Mouse (Mus musculus): ENCODE data around the gene Syde2. TPM values are rescaled to one million over a fixed set of nuclear protein-coding genes. Genes with fewer than 3 reads are reported as not detected.

Gene Syde2
- polyA plus RNA-seq, 1 experiment from 2014 or later = 0.52 TPM

- no peak overlapping the region for H3K4me2 ChIP-seq (replicated peaks)
- H3K27ac ChIP-seq = no peak overlapping the region
- H3K4me3 ChIP-seq (replicated peaks) = no peak overlapping the region
- no peak overlapping the region for H3K9ac ChIP-seq (replicated peaks)
- no peaks in the 10 kb centered on the region for H3K4me1 ChIP-seq (replicated peaks)
- no peak for ATAC-seq
- peaks cover 13% of the 10 kb centered on the region for H3K9me3 ChIP-seq
- no peaks in the 10 kb centered on the region for H3K36me3 ChIP-seq
- WGBS = 44% methylated on average over 10 of the region's 10 CpGs
- no peaks in the 10 kb centered on the region; the same call in 1 of the 2 replicates for H3K27me3 ChIP-seq
These were observed 16.2 kb upstream of the Syde2 start for GRCm38 (mm10) chr3:145971501-145971900.

DNA sequence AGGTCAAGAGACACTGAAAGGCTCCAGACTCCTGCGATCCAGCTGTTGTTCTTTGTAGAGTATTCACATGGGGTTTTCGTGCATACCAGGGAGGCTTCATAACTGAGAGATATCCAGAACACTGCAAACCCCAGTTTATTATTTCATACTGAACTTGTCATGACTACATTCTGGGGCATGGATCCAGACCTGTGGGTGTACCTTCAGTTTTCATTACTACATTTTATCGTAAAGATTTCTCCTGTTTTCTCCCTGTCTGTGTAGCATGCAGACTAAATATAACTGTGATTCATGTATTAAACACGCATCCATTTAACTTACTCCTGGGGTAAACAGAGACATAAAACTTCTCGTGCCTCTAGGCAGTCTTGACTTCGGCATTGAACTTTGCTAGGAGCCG, 12.7 kb upstream of the Syde2 start:
- no peak overlapping the region for H3K27ac ChIP-seq
- no peaks in the 10 kb centered on the region for H3K4me1 ChIP-seq (replicated peaks)
- no peaks in the 10 kb centered on the region for H3K36me3 ChIP-seq
- H3K4me2 ChIP-seq (replicated peaks) = no peak overlapping the region
- H3K4me3 ChIP-seq (replicated peaks) = no peak overlapping the region
- H3K9ac ChIP-seq (replicated peaks) = no peak overlapping the region
- no peaks in the 10 kb centered on the region for H3K27me3 ChIP-seq
- no peak for ATAC-seq
- WGBS = 92% methylated on average over 7 of the region's 7 CpGs
- peaks cover 13% of the 10 kb centered on the region for H3K9me3 ChIP-seq

GRCm38 (mm10) chr3:145985333-145985925, 2.2 kb upstream of the Syde2 start:
- H3K27me3 ChIP-seq = peaks cover 47% of the 10 kb centered on the region
- no peak for ATAC-seq
- H3K27ac ChIP-seq = no peak overlapping the region
- H3K9me3 ChIP-seq = no peaks in the 10 kb centered on the region
- peaks cover 19% of the 10 kb centered on the region for H3K4me1 ChIP-seq (replicated peaks)
- H3K4me2 ChIP-seq (replicated peaks) = no peak overlapping the region
- 93% methylated on average over 7 of the region's 7 CpGs for WGBS
- H3K36me3 ChIP-seq = no peaks in the 10 kb centered on the region
- no peak overlapping the region for H3K9ac ChIP-seq (replicated peaks)
- H3K4me3 ChIP-seq (replicated peaks) = no peak overlapping the region

DNA sequence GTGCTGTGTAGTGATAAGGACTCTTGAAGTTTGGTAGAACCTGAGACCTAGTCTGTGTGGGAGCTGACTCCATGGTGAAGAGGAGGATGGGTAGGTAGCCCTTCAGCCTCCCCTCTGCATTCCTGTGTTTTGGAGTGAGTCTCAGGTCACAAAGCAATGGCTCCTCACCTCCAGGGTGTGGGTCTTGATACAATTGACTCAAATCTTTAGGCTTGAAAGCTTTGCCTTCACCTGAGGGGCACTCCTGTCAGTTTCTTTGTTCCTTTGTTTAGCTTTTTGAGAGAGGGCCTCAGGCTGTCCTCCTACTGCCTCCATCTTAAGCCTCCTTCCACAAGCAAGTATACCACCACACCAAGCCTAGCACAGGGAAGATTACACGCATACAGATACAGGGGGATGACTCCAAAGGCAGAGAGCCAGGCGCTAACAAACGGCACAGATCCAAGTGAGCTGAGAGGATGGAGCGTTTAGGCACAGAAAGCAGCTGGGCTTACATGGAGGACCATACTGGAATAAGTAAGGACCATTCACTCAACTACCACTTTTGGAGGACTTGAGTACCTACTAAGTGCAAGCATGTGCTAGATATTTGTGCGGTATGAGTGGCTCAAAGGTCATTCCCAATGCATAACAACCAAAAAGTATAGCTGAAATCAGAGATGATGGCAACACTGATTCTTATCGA, 1.2 kb upstream of the Syde2 start:
- Histone ChIP-seq H3K9ac (replicated peaks) (no peak overlapping the region), H3K4me2 (replicated peaks) (peak overlapping the region; percentile 85; the same call in 1 of the 2 replicates), H3K27ac (no peak overlapping the region), H3K27me3 (peaks cover 47% of the 10 kb centered on the region), H3K4me3 (replicated peaks) (peak overlapping the region; percentile 65; the same call in 1 of the 2 replicates), H3K9me3 (no peaks in the 10 kb centered on the region), H3K36me3 (no peaks in the 10 kb centered on the region), H3K4me1 (replicated peaks) (peaks cover 19% of the 10 kb centered on the region)
- no peak for ATAC-seq
- 62% methylated on average over 6 of the region's 6 CpGs for WGBS

DNA sequence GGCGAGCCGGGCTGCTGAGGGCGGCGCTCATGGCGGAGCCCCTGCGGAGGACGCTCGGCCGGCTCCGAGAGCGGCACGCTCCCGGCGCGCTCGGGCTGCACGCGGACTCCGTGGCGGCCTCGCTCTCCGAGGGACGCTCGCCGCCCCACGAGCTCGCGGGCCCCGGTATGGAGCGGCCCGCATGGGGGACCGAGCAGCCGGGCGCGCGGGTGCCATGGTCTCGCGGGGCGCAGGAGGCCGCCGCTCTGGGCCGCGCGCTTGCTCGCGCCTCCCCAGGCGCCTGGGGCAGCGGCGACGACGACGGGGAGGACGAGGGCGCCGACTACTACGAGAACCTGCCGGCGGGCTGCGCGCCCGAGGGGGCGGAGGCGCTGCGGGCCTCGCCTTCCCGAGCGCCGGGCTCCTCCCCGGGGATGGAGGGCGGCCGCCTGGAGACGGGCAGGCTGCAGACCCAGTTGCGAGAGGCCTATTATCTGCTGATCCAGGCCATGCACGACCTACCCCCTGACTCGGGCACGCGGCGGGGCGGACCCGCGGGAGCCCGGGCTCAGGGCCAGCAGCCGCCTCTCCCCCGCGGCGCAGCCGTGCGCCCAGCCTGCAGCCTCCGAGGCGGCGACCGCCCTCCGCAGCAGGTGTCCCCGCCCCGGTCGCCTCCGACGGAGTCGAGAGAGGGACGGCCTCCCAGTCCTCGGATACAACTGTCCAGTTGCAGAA, 457 bp downstream of the Syde2 start:
- peak overlapping the region; percentile 14; the same call in 1 of the 2 replicates for H3K27ac ChIP-seq
- ATAC-seq = peak; percentile 81
- under 1% methylated on average over 66 of the region's 101 CpGs for WGBS

DNA sequence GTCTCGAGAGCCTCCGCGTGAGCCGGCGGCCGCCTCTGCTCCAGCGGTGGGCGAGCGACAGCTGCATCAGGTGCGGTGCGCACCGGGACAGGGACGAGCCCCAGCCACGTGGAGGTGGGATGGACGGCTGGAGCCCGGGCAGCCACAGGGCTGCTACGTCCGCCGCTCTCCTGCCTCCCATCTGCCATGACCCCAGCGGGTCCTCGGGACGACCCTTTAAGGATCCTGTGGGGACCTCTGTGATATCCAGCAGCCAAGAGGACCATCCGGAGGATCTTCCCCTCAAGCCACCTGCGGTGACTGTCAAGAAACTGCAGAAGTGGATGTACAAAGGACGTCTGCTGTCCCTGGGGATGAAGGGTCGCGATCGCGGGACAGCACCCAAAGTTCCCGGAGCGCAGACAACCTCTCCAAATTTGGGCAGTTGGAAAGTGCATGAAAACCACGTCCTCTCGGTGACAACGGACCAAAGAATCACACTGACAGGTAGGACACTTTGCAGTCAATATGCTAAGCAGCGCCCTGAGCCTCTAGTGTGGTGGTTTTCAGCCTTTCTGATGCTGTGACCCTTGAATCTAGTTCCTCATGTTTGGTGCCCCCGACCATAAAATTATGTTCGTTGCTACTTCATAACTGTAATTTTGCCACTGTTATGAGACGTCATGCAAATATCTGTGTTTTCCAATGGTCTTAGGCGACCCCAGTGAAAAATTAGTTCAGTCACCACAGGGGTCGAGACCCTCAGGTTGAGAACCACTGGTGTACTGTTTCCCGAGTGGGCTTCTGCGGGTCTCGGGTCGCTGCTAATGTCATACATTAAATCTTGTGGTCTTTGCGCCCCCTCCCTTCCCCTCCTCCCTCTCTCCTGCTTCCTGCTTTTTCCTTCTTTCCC, 1.3 kb downstream of the Syde2 start:
- Histone ChIP-seq H3K4me3 (replicated peaks) (peak overlapping the region; percentile 65), H3K27me3 (peaks cover 43% of the 10 kb centered on the region), H3K36me3 (no peaks in the 10 kb centered on the region), H3K27ac (no peak overlapping the region), H3K4me2 (replicated peaks) (peak overlapping the region; percentile 85), H3K9ac (replicated peaks) (peak overlapping the region; percentile 70; the same call in 1 of the 2 replicates), H3K4me1 (replicated peaks) (peaks cover 19% of the 10 kb centered on the region), H3K9me3 (no peaks in the 10 kb centered on the region)
- under 1% methylated on average over 45 of the region's 45 CpGs for WGBS
- ATAC-seq = peak; percentile 68; the same call in 1 of the 2 replicates

More for the DNA sequence above, 457 bp downstream of the Syde2 start:
- H3K4me3 ChIP-seq (replicated peaks) = peak overlapping the region; percentile 65
- H3K27me3 ChIP-seq = peaks cover 46% of the 10 kb centered on the region
- H3K9me3 ChIP-seq = no peaks in the 10 kb centered on the region
- H3K4me1 ChIP-seq (replicated peaks) = peaks cover 19% of the 10 kb centered on the region
- H3K9ac ChIP-seq (replicated peaks) = peak overlapping the region; percentile 70
- no peaks in the 10 kb centered on the region for H3K36me3 ChIP-seq
- peak overlapping the region; percentile 85 for H3K4me2 ChIP-seq (replicated peaks)

GRCm38 (mm10) chr3:145989576-145990081, 2.0 kb downstream of the Syde2 start:
- H3K36me3 ChIP-seq = no peaks in the 10 kb centered on the region
- no peak for ATAC-seq
- peak overlapping the region; percentile 85 for H3K4me2 ChIP-seq (replicated peaks)
- H3K27me3 ChIP-seq = peaks cover 41% of the 10 kb centered on the region
- peak overlapping the region; percentile 65 for H3K4me3 ChIP-seq (replicated peaks)
- H3K4me1 ChIP-seq (replicated peaks) = peaks cover 19% of the 10 kb centered on the region
- no peak overlapping the region for H3K27ac ChIP-seq
- WGBS = 3% methylated on average over 11 of the region's 11 CpGs
- H3K9ac ChIP-seq (replicated peaks) = no peak overlapping the region
- no peaks in the 10 kb centered on the region for H3K9me3 ChIP-seq

GRCm38 (mm10) chr3:145991130-145991529, 3.5 kb downstream of the Syde2 start:
- Histone ChIP-seq H3K4me2 (replicated peaks) (no peak overlapping the region), H3K9ac (replicated peaks) (no peak overlapping the region), H3K9me3 (no peaks in the 10 kb centered on the region), H3K27me3 (peaks cover 32% of the 10 kb centered on the region), H3K4me3 (replicated peaks) (no peak overlapping the region), H3K27ac (no peak overlapping the region), H3K4me1 (replicated peaks) (peaks cover 19% of the 10 kb centered on the region), H3K36me3 (no peaks in the 10 kb centered on the region)
- no peak for ATAC-seq
- 90% methylated on average over 13 of the region's 13 CpGs for WGBS

- no peaks in the 10 kb centered on the region for H3K36me3 ChIP-seq
- 90% methylated on average over 10 of the region's 10 CpGs for WGBS
- ATAC-seq = no peak
These were observed 4.5 kb downstream of the Syde2 start for GRCm38 (mm10) chr3:145991976-145992730.

GRCm38 (mm10) chr3:145992796-145993195, 5.1 kb downstream of the Syde2 start:
- Histone ChIP-seq H3K9me3 (no peaks in the 10 kb centered on the region), H3K27me3 (peaks cover 19% of the 10 kb centered on the region), H3K4me1 (replicated peaks) (peaks cover 19% of the 10 kb centered on the region), H3K4me3 (replicated peaks) (no peak overlapping the region), H3K27ac (no peak overlapping the region), H3K36me3 (no peaks in the 10 kb centered on the region), H3K9ac (replicated peaks) (no peak overlapping the region), H3K4me2 (replicated peaks) (no peak overlapping the region)
- 91% methylated on average over 10 of the region's 10 CpGs for WGBS
- no peak for ATAC-seq

More at GRCm38 (mm10) chr3:145991976-145992730, 4.5 kb downstream of the Syde2 start:
- Histone ChIP-seq H3K4me1 (replicated peaks) (peaks cover 19% of the 10 kb centered on the region), H3K4me2 (replicated peaks) (no peak overlapping the region), H3K4me3 (replicated peaks) (no peak overlapping the region), H3K27ac (no peak overlapping the region), H3K9ac (replicated peaks) (no peak overlapping the region), H3K27me3 (peaks cover 24% of the 10 kb centered on the region), H3K9me3 (no peaks in the 10 kb centered on the region)

Measured in midbrain, embryonic 13.5 days (tissue).